Mouse (Mus musculus) hindbrain, embryonic 10.5 days (tissue): ENCODE measurements around the gene Olfr873. TPM values are rescaled to one million over a fixed set of nuclear protein-coding genes. Genes with fewer than 3 reads are reported as not detected.
"Not testable (repeated sequence)": the region's sequence is repeated elsewhere in the genome, so short reads cannot be mapped to it uniquely, and the experiment has no call there.

Source experiments
- DNase-seq: peaks from one replicate; pipeline ENCODE4 v3.0.0-alpha.2; 2017; ENCODE audit warnings: low spot score
- H3K27ac ChIP-seq: fragments of 300-500 bp; sonication (generic); 2 replicates; pipeline ENCODE4 v1.5.1; 2016; ENCODE audit warnings: mild to moderate bottlenecking, moderate library complexity
- H3K27me3 ChIP-seq: fragments of 300-500 bp; sonication (generic); 2 replicates; pipeline ENCODE4 v1.6.1; 2016; ENCODE audit warnings: mild to moderate bottlenecking; ENCODE audit not compliant: poor library complexity, insufficient read depth, severe bottlenecking
- H3K36me3 ChIP-seq: fragments of 300-500 bp; sonication (generic); 2 replicates; pipeline ENCODE4 v1.6.1; 2016; ENCODE audit warnings: mild to moderate bottlenecking, moderate library complexity
- H3K4me1 ChIP-seq: fragments of 300-500 bp; sonication (generic); replicated peaks from 2 replicates; pipeline ENCODE4 v1.6.1; 2016; ENCODE audit warnings: mild to moderate bottlenecking
- H3K4me3 ChIP-seq: fragments of 300-500 bp; sonication (generic); 2 replicates; pipeline ENCODE4 v1.5.1; 2016; ENCODE audit warnings: mild to moderate bottlenecking, moderate library complexity
- H3K9me3 ChIP-seq: fragments of 300-500 bp; sonication (generic); 2 replicates; pipeline ENCODE4 v1.6.1; 2016; ENCODE audit warnings: mild to moderate bottlenecking, moderate library complexity
- WGBS: fragments of 180-500 bp; shearing (Covaris S2); methylation state at CpG from one replicate; pipeline ENCODE4 v1.1.7; 2016; 5-methylcytosine and 5-hydroxymethylcytosine counted together
- polyA plus RNA-seq: library from polyadenylated mRNA; unstranded; fragments of >200 nt; fragmentation: Nextera tagmentation; extraction: Ambion mirVana; gene quantifications from 2 replicates; pipeline ENCODE4 v1.2.1, GENCODE M21; 2016

The Olfr873 gene
- polyA plus RNA-seq, result not detected in 2 replicates

GRCm38 (mm10) chr9:20298232-20298631 lies at the start of gene Olfr873:
TSS of gene Olfr873 (plus strand) at chr9:20298532.
- Histone ChIP-seq H3K9me3 (peaks cover 20% of the 10 kb centered on the region; the same call in 1 of the 2 replicates), H3K36me3 (no peaks in the 10 kb centered on the region), H3K4me1 (no peaks in the 10 kb centered on the region), H3K27me3 (no peaks in the 10 kb centered on the region), H3K27ac (no peak within 1 kb of the TSS), H3K4me3 (no peak within 1 kb of the TSS)
- no peak for DNase-seq
- 92% methylated on average over 1 of the region's 1 CpGs for WGBS

- no peaks in the 10 kb centered on the region for H3K4me1 ChIP-seq
- no peaks in the 10 kb centered on the region for H3K27me3 ChIP-seq
- DNase-seq, result no peak
- H3K4me3 ChIP-seq, result no peak within 1 kb of the TSS
- no peaks in the 10 kb centered on the region for H3K36me3 ChIP-seq
- H3K9me3 ChIP-seq, result no peaks in the 10 kb centered on the region
- 88% methylated on average over 1 of the region's 1 CpGs for WGBS
- no peak within 1 kb of the TSS for H3K27ac ChIP-seq
Observed at GRCm38 (mm10) chr9:20282051-20282450, 16.3 kb upstream of the Olfr873 start, which contains the start of gene Olfr39. TSS of gene Olfr39 (plus strand) at chr9:20282351.

GRCm38 (mm10) chr9:20295562-20295961 lies 2.8 kb upstream of the Olfr873 start:
- 80% methylated on average over 5 of the region's 5 CpGs for WGBS
- not testable (repeated sequence) for DNase-seq, H3K36me3 ChIP-seq, H3K27me3 ChIP-seq, H3K4me3 ChIP-seq, H3K27ac ChIP-seq, H3K4me1 ChIP-seq
- H3K9me3 ChIP-seq, result peaks cover 15% of the 10 kb centered on the region; the same call in 1 of the 2 replicates

- Histone ChIP-seq H3K4me1 (no peaks in the 10 kb centered on the region), H3K4me3 (no peak within 1 kb of the TSS), H3K36me3 (no peaks in the 10 kb centered on the region), H3K27me3 (no peaks in the 10 kb centered on the region), H3K27ac (no peak within 1 kb of the TSS), H3K9me3 (peaks cover 7% of the 10 kb centered on the region; the same call in 1 of the 2 replicates)
- no peak for DNase-seq
Observed at GRCm38 (mm10) chr9:20335994-20336393, 37.7 kb downstream of the Olfr873 start, which contains the start of gene Olfr18. TSS of gene Olfr18 (minus strand) at chr9:20336094.

- WGBS, result 89% methylated on average over 4 of the region's 4 CpGs
- peaks cover 60% of the 10 kb centered on the region for H3K36me3 ChIP-seq
- no peaks in the 10 kb centered on the region for H3K27me3 ChIP-seq
Observed at GRCm38 (mm10) chr9:20348501-20348900, 50.2 kb downstream of the Olfr873 start.

More at GRCm38 (mm10) chr9:20348501-20348900, 50.2 kb downstream of the Olfr873 start:
- DNase-seq, result no peak
- H3K4me1 ChIP-seq, result no peaks in the 10 kb centered on the region
- no peak overlapping the region for H3K27ac ChIP-seq
- H3K4me3 ChIP-seq, result no peak overlapping the region
- peaks cover 19% of the 10 kb centered on the region for H3K9me3 ChIP-seq

Other genes starting within 250 kb of the Olfr873 start
- gene Olfr867, start 241.0 kb upstream of the Olfr873 start, polyA plus RNA-seq, result not detected in 2 replicates
- gene Olfr868, start 199.9 kb upstream of the Olfr873 start, polyA plus RNA-seq, result not detected in 2 replicates
- not detected in 2 replicates for gene Olfr869, start 169.5 kb upstream of the Olfr873 start, polyA plus RNA-seq
- gene Olfr870, start 124.5 kb upstream of the Olfr873 start, polyA plus RNA-seq, result not detected in 2 replicates
- not detected in 2 replicates for gene Olfr871, start 86.3 kb upstream of the Olfr873 start, polyA plus RNA-seq
- gene Olfr872, start 61.4 kb upstream of the Olfr873 start, polyA plus RNA-seq, result not detected in 2 replicates
- not detected in 2 replicates for gene Olfr39, start 16.2 kb upstream of the Olfr873 start, polyA plus RNA-seq
- not detected in 2 replicates for gene Olfr18, start 37.6 kb downstream of the Olfr873 start, polyA plus RNA-seq
- gene Zfp560, start 86.6 kb downstream of the Olfr873 start, polyA plus RNA-seq, result 30.8 and 36.7 TPM in 2 replicates
- 16.5 and 25.9 TPM in 2 replicates for gene Zfp26, start 161.6 kb downstream of the Olfr873 start, polyA plus RNA-seq
- gene Zfp426, start 194.2 kb downstream of the Olfr873 start, polyA plus RNA-seq, result 24.0 and 26.1 TPM in 2 replicates
- 99.3 and 123 TPM in 2 replicates for gene Zfp266, start 222.9 kb downstream of the Olfr873 start, polyA plus RNA-seq